Mouse (Mus musculus): ENCODE measurements around the gene Lypla2.
"Not testable (repeated sequence)": the region's sequence is repeated elsewhere in the genome, so short reads cannot be mapped to it uniquely, and the experiment has no call there.

The Lypla2 gene

GRCm38 (mm10) chr4:135949475-135949874, 23.0 kb downstream of the Lypla2 start:
- DNase-seq (ENCODE audit: extremely low spot score): no peak

- no peak for DNase-seq (ENCODE audit: extremely low spot score)
These were observed 24.3 kb downstream of the Lypla2 start for GRCm38 (mm10) chr4:135948142-135948541.

GRCm38 (mm10) chr4:135946659-135947301, 25.6 kb downstream of the Lypla2 start:
- DNase-seq (ENCODE audit: extremely low spot score): no peak

- peak; percentile 93 for DNase-seq (ENCODE audit: extremely low spot score)
These were observed 26.2 kb downstream of the Lypla2 start, which contains the start of gene Hmgcl for GRCm38 (mm10) chr4:135946278-135946658. Hmgcl (plus strand) TSS chr4:135946448.

GRCm38 (mm10) chr4:135945706-135946105, 26.7 kb downstream of the Lypla2 start:
- DNase-seq (ENCODE audit: extremely low spot score): no peak

- no peak for DNase-seq (ENCODE audit: extremely low spot score)
These were observed 29.0 kb downstream of the Lypla2 start for GRCm38 (mm10) chr4:135943389-135943788.

- DNase-seq (ENCODE audit: extremely low spot score): no peak
These were observed 30.2 kb downstream of the Lypla2 start for GRCm38 (mm10) chr4:135942193-135942592.

GRCm38 (mm10) chr4:135941026-135941425, 31.4 kb downstream of the Lypla2 start:
- DNase-seq (ENCODE audit: extremely low spot score): not testable (repeated sequence)

- no peak for DNase-seq (ENCODE audit: extremely low spot score)
These were observed 33.6 kb downstream of the Lypla2 start for GRCm38 (mm10) chr4:135938858-135939257.

- no peak for DNase-seq (ENCODE audit: extremely low spot score)
These were observed 36.9 kb downstream of the Lypla2 start for GRCm38 (mm10) chr4:135935502-135935901.

GRCm38 (mm10) chr4:135934708-135935500, 37.5 kb downstream of the Lypla2 start:
- DNase-seq (ENCODE audit: extremely low spot score): no peak

- DNase-seq (ENCODE audit: extremely low spot score): no peak
These were observed 40.6 kb downstream of the Lypla2 start for GRCm38 (mm10) chr4:135931832-135932231.

- no peak for DNase-seq (ENCODE audit: extremely low spot score)
These were observed 42.2 kb downstream of the Lypla2 start for GRCm38 (mm10) chr4:135930239-135930638.

GRCm38 (mm10) chr4:135929828-135930227, 42.6 kb downstream of the Lypla2 start:
- DNase-seq (ENCODE audit: extremely low spot score): no peak

GRCm38 (mm10) chr4:135929405-135929804, 43.0 kb downstream of the Lypla2 start:
- DNase-seq (ENCODE audit: extremely low spot score): no peak

GRCm38 (mm10) chr4:135928376-135928775, 44.0 kb downstream of the Lypla2 start:
- no peak for DNase-seq (ENCODE audit: extremely low spot score)

- DNase-seq (ENCODE audit: extremely low spot score): no peak
These were observed 45.6 kb downstream of the Lypla2 start for GRCm38 (mm10) chr4:135926861-135927260.

- DNase-seq (ENCODE audit: extremely low spot score): no peak
These were observed 46.1 kb downstream of the Lypla2 start for GRCm38 (mm10) chr4:135926195-135926808.

- no peak for DNase-seq (ENCODE audit: extremely low spot score)
These were observed 47.1 kb downstream of the Lypla2 start for GRCm38 (mm10) chr4:135925341-135925740.

GRCm38 (mm10) chr4:135924418-135924817, 48.0 kb downstream of the Lypla2 start:
- no peak for DNase-seq (ENCODE audit: extremely low spot score)

GRCm38 (mm10) chr4:135922190-135922589, 50.2 kb downstream of the Lypla2 start:
- DNase-seq (ENCODE audit: extremely low spot score): no peak

- peak; percentile 20 for DNase-seq (ENCODE audit: extremely low spot score)
These were observed 50.9 kb downstream of the Lypla2 start for GRCm38 (mm10) chr4:135921257-135922120.

All from embryo, embryonic 9.5 days (tissue).